Mouse (Mus musculus): ENCODE measurements around the gene Stat5a. TPM values are rescaled to one million over a fixed set of nuclear protein-coding genes. Genes with fewer than 3 reads are reported as not detected.
A peak's percentile ranks its signal among the peaks of the same experiment; 100 is the strongest.

Gene Stat5a
- polyA plus RNA-seq, 1 experiment from 2014 or later = 5.7 TPM

DNA sequence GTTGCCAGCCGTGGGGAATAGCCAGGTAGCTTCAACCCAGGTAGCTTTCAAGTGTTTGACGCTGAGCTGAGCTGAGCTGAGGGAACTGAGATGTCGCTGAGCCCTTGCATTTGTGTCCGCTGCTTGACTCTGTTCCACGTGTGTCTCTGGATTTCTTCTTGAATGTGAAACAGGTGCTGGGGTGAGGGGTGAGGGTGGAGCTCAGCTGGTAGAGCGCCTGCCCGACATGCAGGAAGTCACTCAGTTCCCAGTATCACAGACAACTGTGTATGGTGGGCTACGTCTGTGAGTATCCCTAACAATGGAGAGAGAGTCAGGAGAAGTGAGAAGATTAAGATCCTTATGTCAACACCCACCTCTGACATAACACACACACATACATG, 11.8 kb downstream of the Stat5a start:
- WGBS = 63% methylated on average over 8 of the region's 8 CpGs
- Histone ChIP-seq H3K36me3 (no peaks in the 10 kb centered on the region), H3K27ac (no peak overlapping the region), H3K4me2 (replicated peaks) (no peak overlapping the region), H3K9me3 (no peaks in the 10 kb centered on the region), H3K4me3 (no peak overlapping the region), H3K4me1 (no peaks in the 10 kb centered on the region), H3K27me3 (no peaks in the 10 kb centered on the region), H3K9ac (no peak overlapping the region)
- ATAC-seq (ENCODE audit: low FRiP score, low read depth) = no peak

DNA sequence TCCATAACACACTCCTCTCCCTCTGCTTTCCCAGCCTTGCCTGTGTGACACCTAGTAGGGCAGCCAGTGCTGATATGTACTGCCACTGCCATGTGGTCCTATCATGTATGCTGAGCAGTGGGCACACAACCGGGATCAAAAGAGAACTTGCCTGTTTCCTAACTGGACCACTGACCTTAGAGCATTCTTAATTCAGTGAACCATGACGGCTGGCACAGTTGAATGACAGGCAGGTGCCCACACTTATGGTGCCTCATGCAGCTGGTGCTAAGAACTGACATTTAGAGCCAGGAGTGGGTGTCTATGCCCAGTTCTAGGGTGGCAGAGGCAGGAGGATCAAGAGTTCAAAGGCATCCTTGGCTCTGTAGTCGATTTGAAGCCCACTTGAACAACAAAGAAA, 16.6 kb downstream of the Stat5a start:
- Histone ChIP-seq H3K36me3 (no peaks in the 10 kb centered on the region), H3K4me3 (no peak overlapping the region), H3K4me2 (replicated peaks) (no peak overlapping the region), H3K27ac (no peak overlapping the region), H3K27me3 (no peaks in the 10 kb centered on the region), H3K9me3 (no peaks in the 10 kb centered on the region), H3K4me1 (no peaks in the 10 kb centered on the region), H3K9ac (no peak overlapping the region)
- ATAC-seq (ENCODE audit: low FRiP score, low read depth) = no peak
- 77% methylated on average over 3 of the region's 3 CpGs for WGBS

DNA sequence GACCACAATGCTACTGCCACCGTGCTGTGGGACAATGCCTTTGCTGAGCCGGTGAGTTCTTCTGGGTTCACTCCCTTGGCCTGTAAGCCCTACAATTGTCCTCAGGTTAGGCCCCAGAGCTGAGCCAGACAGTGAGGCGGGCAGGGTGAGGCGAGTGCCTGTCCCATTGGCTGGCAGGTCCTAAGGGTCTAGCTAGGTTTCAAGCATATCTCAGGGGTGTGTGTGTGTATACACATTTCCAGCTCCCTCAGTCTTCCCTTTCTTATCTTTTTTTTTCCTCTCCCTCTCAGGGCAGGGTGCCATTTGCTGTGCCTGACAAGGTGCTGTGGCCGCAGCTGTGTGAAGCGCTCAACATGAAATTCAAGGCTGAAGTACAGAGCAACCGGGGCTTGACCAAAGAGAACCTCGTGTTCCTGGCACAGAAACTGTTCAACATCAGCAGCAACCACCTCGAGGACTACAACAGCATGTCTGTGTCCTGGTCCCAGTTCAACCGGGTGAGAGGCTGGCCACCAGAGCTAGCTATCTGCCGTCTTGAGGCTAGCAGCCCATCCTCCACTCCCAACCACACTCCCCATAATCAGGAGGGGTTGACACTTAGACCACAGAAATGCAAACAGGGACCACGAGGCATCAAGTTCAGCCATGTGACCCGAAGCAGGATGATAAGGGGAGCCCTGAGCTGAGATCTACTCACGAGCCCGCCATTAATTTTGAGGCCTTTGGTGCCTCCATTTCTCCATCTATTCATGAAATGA, 20.3 kb downstream of the Stat5a start:
- Histone ChIP-seq H3K9ac (no peak overlapping the region), H3K27ac (no peak overlapping the region), H3K4me3 (no peak overlapping the region), H3K9me3 (no peaks in the 10 kb centered on the region), H3K4me2 (replicated peaks) (no peak overlapping the region), H3K4me1 (no peaks in the 10 kb centered on the region), H3K27me3 (no peaks in the 10 kb centered on the region), H3K36me3 (no peaks in the 10 kb centered on the region)
- ATAC-seq (ENCODE audit: low FRiP score, low read depth) = no peak
- 87% methylated on average over 15 of the region's 15 CpGs for WGBS

DNA sequence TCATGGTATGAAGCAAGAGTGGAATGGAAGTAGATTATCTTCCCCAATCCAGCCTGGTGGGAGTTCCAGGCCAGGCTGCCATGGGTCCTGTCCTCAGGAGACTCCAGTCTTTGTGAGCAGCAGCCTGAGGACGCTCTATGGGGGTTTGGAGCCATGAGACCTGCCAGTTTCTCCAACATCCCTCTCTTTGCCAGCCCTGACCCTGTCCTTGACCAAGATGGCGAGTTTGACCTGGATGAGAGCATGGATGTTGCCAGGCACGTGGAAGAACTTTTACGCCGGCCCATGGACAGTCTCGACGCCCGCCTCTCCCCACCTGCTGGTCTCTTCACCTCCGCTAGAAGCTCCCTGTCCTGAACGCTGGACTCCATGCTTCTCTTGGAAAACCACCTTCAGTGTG, 24.5 kb downstream of the Stat5a start:
- peaks cover 33% of the 10 kb centered on the region for H3K36me3 ChIP-seq
- H3K27ac ChIP-seq = no peak overlapping the region
- no peak overlapping the region for H3K4me3 ChIP-seq
- 86% methylated on average over 10 of the region's 10 CpGs for WGBS
- H3K9ac ChIP-seq = no peak overlapping the region
- no peak overlapping the region for H3K4me2 ChIP-seq (replicated peaks)
- H3K4me1 ChIP-seq = no peaks in the 10 kb centered on the region
- no peak for ATAC-seq (ENCODE audit: low FRiP score, low read depth)
- H3K9me3 ChIP-seq = no peaks in the 10 kb centered on the region
- H3K27me3 ChIP-seq = no peaks in the 10 kb centered on the region

DNA sequence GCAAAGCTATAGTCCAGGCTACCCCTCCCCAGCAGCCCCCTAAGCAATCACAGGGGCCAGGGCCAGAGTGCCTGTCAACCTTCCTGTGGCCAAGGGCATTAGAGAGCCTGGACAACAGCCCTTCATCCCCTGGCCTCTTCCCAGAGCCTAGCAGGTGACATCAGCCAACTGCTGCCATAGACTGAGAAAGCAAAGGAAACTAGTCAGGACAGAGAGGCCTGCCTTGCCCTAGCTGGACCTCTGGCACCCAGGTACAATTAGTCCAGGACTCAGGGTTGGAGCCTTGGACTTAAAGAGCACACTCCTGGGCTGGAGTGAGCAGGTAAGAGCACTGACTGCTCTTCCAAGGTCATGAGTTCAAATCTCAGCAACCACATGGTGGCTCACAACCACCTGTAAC, 26.3 kb downstream of the Stat5a start:
- Histone ChIP-seq H3K27me3 (no peaks in the 10 kb centered on the region), H3K36me3 (peaks cover 51% of the 10 kb centered on the region), H3K4me1 (no peaks in the 10 kb centered on the region), H3K9ac (no peak overlapping the region), H3K27ac (no peak overlapping the region), H3K4me2 (replicated peaks) (no peak overlapping the region), H3K4me3 (no peak overlapping the region), H3K9me3 (no peaks in the 10 kb centered on the region)
- ATAC-seq (ENCODE audit: low FRiP score, low read depth) = no peak

DNA sequence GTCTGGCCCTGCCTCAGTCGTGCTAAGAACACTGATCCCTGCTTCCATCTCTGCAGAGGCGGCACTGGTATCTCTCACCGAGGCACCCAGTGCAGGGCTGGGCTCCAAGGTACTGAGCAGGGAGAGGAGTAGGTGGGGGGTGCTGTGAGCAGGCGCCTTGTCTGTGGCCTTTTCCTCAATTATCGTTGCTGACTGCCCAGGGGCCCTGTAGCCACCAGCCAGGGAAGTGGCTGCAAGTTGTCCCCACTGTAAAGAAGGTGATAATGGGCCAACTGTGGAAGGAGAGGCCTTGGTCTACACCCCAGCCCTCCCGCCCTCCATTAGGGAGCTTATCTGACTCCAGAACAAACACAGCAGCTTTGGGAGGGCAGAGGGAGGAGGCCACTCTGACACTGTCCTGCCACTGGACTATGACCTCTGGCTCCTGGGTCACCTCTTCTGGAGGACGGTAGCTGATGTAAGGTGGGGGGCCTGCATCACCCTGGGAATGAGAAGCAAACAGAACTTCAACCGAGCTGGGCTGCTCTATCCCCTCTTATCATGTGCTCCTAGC, 27.1 kb downstream of the Stat5a start:
- Histone ChIP-seq H3K27ac (no peak overlapping the region), H3K4me2 (replicated peaks) (no peak overlapping the region), H3K36me3 (peaks cover 58% of the 10 kb centered on the region), H3K4me3 (no peak overlapping the region), H3K9ac (no peak overlapping the region), H3K27me3 (no peaks in the 10 kb centered on the region), H3K9me3 (no peaks in the 10 kb centered on the region), H3K4me1 (no peaks in the 10 kb centered on the region)
- WGBS = 49% methylated on average over 8 of the region's 8 CpGs
- no peak for ATAC-seq (ENCODE audit: low FRiP score, low read depth)

DNA sequence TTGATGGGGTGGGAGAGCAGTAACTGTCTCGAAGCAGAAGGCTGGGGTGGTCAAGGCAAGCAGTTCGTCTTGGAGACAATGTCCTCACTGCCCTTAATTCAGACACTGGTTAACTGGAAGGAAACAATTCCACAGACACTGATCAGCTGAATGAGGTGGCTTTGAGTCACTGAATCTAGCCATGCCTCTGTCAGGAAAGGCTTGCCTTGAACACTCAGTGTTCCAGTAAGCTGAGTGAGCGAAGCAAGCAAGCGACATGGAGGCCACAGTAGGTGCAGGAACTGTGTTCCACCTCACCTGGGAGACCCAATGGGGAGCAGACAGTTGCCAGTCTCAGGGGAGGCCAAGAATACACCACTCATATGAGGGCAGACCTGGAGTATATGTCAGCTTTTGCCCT, 28.1 kb downstream of the Stat5a start:
- H3K9ac ChIP-seq = no peak overlapping the region
- H3K36me3 ChIP-seq = peaks cover 63% of the 10 kb centered on the region
- H3K4me2 ChIP-seq (replicated peaks) = no peak overlapping the region
- H3K4me1 ChIP-seq = no peaks in the 10 kb centered on the region
- no peaks in the 10 kb centered on the region for H3K27me3 ChIP-seq
- no peak for ATAC-seq (ENCODE audit: low FRiP score, low read depth)
- no peaks in the 10 kb centered on the region for H3K9me3 ChIP-seq
- H3K4me3 ChIP-seq = no peak overlapping the region
- H3K27ac ChIP-seq = no peak overlapping the region
- 80% methylated on average over 4 of the region's 4 CpGs for WGBS

DNA sequence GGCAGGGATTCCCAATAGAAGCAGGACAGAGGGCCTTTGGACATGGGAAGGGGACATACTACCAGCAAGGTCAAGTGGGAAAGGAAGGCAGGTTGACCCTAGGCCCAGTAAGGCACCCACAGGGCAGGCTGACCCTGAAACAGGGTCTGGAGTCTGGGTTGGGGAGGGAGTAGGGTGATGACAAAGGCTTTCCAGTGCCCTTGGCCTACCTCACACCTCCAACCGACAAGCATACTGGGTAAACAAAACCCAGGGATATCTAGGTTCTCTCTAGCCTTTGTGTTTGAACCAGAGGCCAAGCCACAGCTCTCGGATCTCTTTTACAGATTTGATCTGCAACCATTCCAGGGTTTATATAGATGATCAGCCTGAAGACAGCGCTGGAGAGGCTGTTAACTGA, 28.6 kb downstream of the Stat5a start:
- Histone ChIP-seq H3K36me3 (peaks cover 67% of the 10 kb centered on the region), H3K4me3 (no peak overlapping the region), H3K9ac (no peak overlapping the region), H3K4me1 (no peaks in the 10 kb centered on the region), H3K27ac (no peak overlapping the region), H3K9me3 (no peaks in the 10 kb centered on the region), H3K4me2 (replicated peaks) (no peak overlapping the region), H3K27me3 (no peaks in the 10 kb centered on the region)
- WGBS = 78% methylated on average over 3 of the region's 3 CpGs
- ATAC-seq (ENCODE audit: low FRiP score, low read depth) = no peak

DNA sequence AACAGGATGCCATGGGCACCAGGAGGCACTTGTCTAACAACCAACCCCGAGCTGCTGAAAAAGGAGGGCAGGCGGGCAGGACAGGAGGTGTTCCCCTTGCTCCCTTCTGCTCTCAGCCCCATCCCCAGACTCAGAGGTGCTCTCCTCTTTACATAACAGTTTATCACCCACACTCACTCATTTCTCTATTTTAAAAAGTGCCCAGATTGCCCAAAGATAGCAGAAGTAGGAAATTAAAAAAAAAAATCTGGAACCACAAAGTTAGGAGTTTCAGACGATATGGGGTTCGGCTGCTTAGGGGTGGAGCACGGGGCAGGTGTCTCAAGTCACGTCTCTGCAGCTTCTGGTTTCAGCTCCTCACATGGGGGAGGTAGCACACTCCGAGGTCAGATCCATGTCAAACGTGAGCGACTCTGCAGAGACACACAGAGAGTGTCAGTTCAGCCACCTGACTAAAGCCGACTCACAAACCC, 29.2 kb downstream of the Stat5a start:
- Histone ChIP-seq H3K27ac (no peak overlapping the region), H3K4me1 (no peaks in the 10 kb centered on the region), H3K4me2 (replicated peaks) (no peak overlapping the region), H3K27me3 (no peaks in the 10 kb centered on the region), H3K36me3 (peaks cover 72% of the 10 kb centered on the region), H3K9ac (no peak overlapping the region), H3K9me3 (no peaks in the 10 kb centered on the region), H3K4me3 (no peak overlapping the region)
- WGBS = 59% methylated on average over 10 of the region's 10 CpGs
- ATAC-seq (ENCODE audit: low FRiP score, low read depth) = no peak

DNA sequence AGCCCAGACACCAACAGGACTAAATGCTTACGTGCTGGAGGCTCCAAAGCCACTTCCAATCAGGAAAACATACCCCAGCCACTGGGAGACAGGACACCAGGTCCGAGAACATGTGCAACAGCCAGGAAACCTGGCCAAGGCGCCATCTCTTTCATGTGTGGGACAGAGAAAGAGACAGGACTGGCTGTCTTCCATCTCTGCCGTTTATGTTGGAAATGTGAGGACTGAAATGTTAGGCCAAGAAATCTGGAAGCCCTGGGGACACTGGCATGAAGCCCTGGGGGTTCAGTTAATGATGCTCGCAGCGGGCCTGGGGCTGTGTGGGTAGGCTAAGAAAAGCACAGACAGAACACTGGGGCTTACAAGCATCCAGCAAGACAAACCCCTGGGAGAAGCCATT, 31.3 kb downstream of the Stat5a start:
- Histone ChIP-seq H3K27me3 (no peaks in the 10 kb centered on the region), H3K9ac (no peak overlapping the region), H3K36me3 (peaks cover 74% of the 10 kb centered on the region), H3K27ac (no peak overlapping the region), H3K4me2 (replicated peaks) (no peak overlapping the region), H3K4me3 (no peak overlapping the region), H3K4me1 (0 out of 2 replicates have a peak, but pooled peaks cover 5% of the 10 kb centered on the region), H3K9me3 (no peaks in the 10 kb centered on the region)
- 80% methylated on average over 6 of the region's 6 CpGs for WGBS
- ATAC-seq (ENCODE audit: low FRiP score, low read depth) = no peak

DNA sequence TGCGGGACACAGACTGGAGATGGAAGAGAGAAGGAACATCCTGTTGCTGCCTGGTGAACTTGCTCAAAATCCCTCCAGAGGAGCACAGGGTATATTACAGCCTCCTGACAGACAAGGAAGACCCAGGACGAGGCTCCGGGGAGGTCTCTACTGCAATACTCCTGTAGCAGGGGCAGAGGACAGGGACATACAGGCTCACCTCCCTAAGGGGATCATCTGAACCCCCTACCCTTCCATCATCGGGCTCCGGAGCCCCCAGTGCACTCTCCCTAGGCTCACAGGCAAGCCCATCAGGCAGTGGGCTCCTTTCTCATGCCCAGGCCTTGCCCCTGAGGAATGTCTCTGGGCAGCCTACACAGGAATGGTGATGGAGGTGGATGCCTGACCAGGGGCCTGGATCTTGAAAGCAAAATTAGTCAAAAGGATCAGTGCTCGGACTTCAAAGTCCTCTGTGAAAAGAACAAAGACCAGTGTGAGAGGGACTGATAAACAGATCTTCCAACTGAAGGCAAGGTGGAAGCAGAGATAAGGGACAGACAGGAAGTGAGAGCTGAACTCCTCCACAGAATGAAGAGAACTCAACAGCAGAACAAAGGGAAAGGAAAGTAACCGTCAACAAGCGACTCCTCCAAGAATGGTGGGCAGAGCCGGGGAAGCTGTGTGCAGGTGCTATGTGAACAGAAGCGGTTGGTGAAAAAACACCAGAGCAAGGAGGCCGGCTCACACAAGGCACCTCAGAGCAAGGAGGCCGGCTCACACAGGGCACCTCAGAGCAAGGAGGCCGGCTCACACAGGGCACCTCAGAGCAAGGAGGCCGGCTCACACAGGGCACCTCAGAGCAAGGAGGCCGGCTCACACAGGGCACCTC, 32.3 kb downstream of the Stat5a start:
- H3K4me3 ChIP-seq = no peak overlapping the region
- no peaks in the 10 kb centered on the region for H3K27me3 ChIP-seq
- H3K9ac ChIP-seq = 0 out of 2 replicates have a peak overlapping the region, but pooled peaks have one; percentile 13
- 0 out of 2 replicates have a peak, but pooled peaks cover 5% of the 10 kb centered on the region for H3K4me1 ChIP-seq
- no peak overlapping the region for H3K4me2 ChIP-seq (replicated peaks)
- no peaks in the 10 kb centered on the region for H3K9me3 ChIP-seq
- WGBS = 60% methylated on average over 15 of the region's 15 CpGs
- H3K36me3 ChIP-seq = peaks cover 70% of the 10 kb centered on the region
- ATAC-seq (ENCODE audit: low FRiP score, low read depth) = 0 out of 2 replicates have a peak, but pooled peaks have one; percentile 5
- H3K27ac ChIP-seq = no peak overlapping the region

DNA sequence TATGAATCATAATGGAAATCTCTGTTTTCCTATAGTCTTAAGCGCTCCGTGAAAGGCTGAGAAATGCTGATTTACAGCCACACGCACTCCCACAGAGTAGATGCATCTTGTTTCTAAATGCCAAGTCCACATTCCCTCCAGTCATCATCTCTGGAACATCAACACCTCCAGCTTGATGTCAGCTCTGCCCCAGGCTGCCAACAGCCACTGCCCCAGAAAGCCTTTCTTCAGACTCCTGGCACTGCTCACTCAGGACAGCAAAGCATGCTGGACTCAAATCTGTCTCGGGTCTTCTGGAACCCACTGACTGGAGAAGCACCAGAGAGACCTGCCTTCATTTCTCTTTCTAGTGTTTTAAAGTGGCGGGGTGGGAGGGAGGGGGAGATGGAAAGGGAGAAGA, 33.3 kb downstream of the Stat5a start:
- no peak overlapping the region for H3K4me2 ChIP-seq (replicated peaks)
- ATAC-seq (ENCODE audit: low FRiP score, low read depth) = no peak
- no peaks in the 10 kb centered on the region for H3K27me3 ChIP-seq
- no peak overlapping the region for H3K9ac ChIP-seq
- H3K27ac ChIP-seq = no peak overlapping the region
- H3K4me3 ChIP-seq = no peak overlapping the region
- H3K4me1 ChIP-seq = 0 out of 2 replicates have a peak, but pooled peaks cover 5% of the 10 kb centered on the region
- no peaks in the 10 kb centered on the region for H3K9me3 ChIP-seq
- peaks cover 66% of the 10 kb centered on the region for H3K36me3 ChIP-seq
- WGBS = 87% methylated on average over 5 of the region's 5 CpGs
